8 mouse cellular contexts compared by ENCODE assay signal in the genomic region with DNA sequence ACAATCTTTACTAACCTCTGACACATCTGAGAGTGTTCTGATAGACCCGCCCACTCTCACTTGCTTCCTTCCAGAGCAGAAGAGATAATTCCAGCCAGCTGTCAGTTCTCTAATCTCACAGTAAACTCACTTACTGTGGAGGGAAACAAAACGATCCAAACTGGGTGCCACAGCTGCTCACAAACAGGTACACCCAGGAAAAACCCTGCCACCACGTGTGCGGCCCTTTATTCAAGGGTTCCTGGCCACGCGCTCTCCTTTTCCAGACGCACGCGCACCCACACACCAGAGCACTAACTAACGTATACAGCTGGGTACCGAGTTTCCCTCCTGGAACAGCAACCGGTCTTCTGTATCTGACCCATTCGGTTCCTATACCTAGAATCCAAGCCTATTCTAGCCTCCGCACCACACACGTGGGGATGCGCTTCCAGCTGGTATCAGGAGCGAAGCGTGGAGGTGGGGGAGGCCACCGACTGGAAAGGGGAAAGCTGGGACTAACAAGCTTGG. TPM values are rescaled to one million over a fixed set of nuclear protein-coding genes. Genes with fewer than 3 reads are reported as not detected.
DNase-seq lines count a peak whose midpoint lies in the region; ATAC-seq and TF ChIP-seq lines count a peak whose summit lies in the region.

No protein-coding gene starts in this region.

- peak overlapping the region; percentile 81 for H3K9ac ChIP-seq in hindbrain, postnatal 0 days (replicated peaks; ENCODE audit: low read length)

- no peaks in the 10 kb centered on the region for H3K79me2 ChIP-seq in macrophage (ENCODE audit: inconsistent target)

- H3K27me3 ChIP-seq in hindbrain, postnatal 0 days (ENCODE audit: insufficient read depth, low read length), result no peaks in the 10 kb centered on the region

- peaks cover 13% of the 10 kb centered on the region for H3K4me1 ChIP-seq in hindbrain, postnatal 0 days (ENCODE audit: insufficient read depth, low read length)

- no peak for DNase-seq in frontal cortex, postnatal 36 days (ENCODE audit: low spot score in 2 of 2)
- peak; percentile 30 to 38 for DNase-seq in B cell, adult 2 months
- peak; percentile 11 for DNase-seq in embryo, embryonic 9.5 days (ENCODE audit: extremely low spot score)
- peak; percentile 49 for DNase-seq in hindbrain, postnatal 0 days (ENCODE audit: low spot score)
- peak; percentile 26 for DNase-seq in thymus, postnatal 14 days
- no peak for DNase-seq in urinary bladder, postnatal 10 days (ENCODE audit: low spot score)

- H3K27ac ChIP-seq in hindbrain, postnatal 0 days, result peak overlapping the region; percentile 88
- H3K27ac ChIP-seq in macrophage, result no peak overlapping the region

- no peak for TF ChIP-seq CTCF in hindbrain, postnatal 0 days (IDR thresholded peaks at IDR 0.05; ENCODE audit: low read depth)

- H3K4me3 ChIP-seq in hindbrain, postnatal 0 days (ENCODE audit: low read length), result peak overlapping the region; percentile 81
- peak overlapping the region; percentile 12 for H3K4me3 ChIP-seq in macrophage (ENCODE audit: inconsistent target)

- peak; percentile 21; the same call in 1 of the 2 replicates for ATAC-seq in frontal cortex, adult (ENCODE audit: low TSS enrichment)
- ATAC-seq in hindbrain, postnatal 0 days, result no peak

- peak overlapping the region; percentile 86 for H3K4me2 ChIP-seq in hindbrain, postnatal 0 days (ENCODE audit: low read depth, low read length)

- no peaks in the 10 kb centered on the region for H3K9me3 ChIP-seq in hindbrain, postnatal 0 days (ENCODE audit: low read length)

- H3K36me3 ChIP-seq in hindbrain, postnatal 0 days (ENCODE audit: insufficient read depth, low read length), result no peaks in the 10 kb centered on the region
- H3K36me3 ChIP-seq in macrophage (ENCODE audit: inconsistent target), result no peaks in the 10 kb centered on the region

- WGBS in hindbrain, postnatal 0 days, result under 1% methylated on average over 19 of the region's 19 CpGs
- 3% methylated on average over 19 of the region's 19 CpGs for WGBS in macrophage (ENCODE audit: missing documents)

RNA-seq across cellular contexts. Expression of gene Gfod1, which starts 1.3 kb away (rescaled TPM):
- total RNA-seq in hindbrain, postnatal 0 days (2014; rRNA removed), result 26.3 and 26.9 TPM in 2 replicates
- polyA plus RNA-seq in hindbrain, postnatal 0 days (2015; fragmentation: Nextera tagmentation; extraction: Ambion mirVana), result 2.6 and 2.7 TPM in 2 replicates
- total RNA-seq in macrophage (2018; cell fraction: chromatin; rRNA removed), result 1 to 10 TPM in 8 of 26 experiments, under 1 TPM in 16, not detected in 2; 0.11 to 2.1 (median 0.35) TPM
- total RNA-seq in macrophage (2018; cell fraction: cytosol; rRNA removed), result under 1 TPM; 0.08 to 0.97 (median 0.20) TPM
- total RNA-seq in macrophage (2018; cell fraction: nucleus; rRNA removed), result 1 to 10 TPM in 3 of 26 experiments, under 1 TPM in 23; 0.06 to 2.7 (median 0.33) TPM
- polyA plus RNA-seq in macrophage (2018), result 0.07 to 0.46 TPM (median 0.28 TPM) in 3 replicates

Comparison
In these comparisons a context has a peak if more than half of its experiments do, and no peak if none do; other contexts are left out.
1. DNase-seq: peak in B cell, adult 2 months (2 of 2), embryo, embryonic 9.5 days (single experiment), hindbrain, postnatal 0 days (single experiment) and thymus, postnatal 14 days (single experiment); none in frontal cortex, postnatal 36 days (0 of 2) and urinary bladder, postnatal 10 days (single experiment).